In genomic region chr11:43473635-43474224, GRCm38 (mm10) we compare ENCODE assay signal across 9 mouse cellular contexts. TPM values are rescaled to one million over a fixed set of nuclear protein-coding genes. Genes with fewer than 3 reads are reported as not detected.
DNase-seq lines count a peak whose midpoint lies in the region; ATAC-seq and TF ChIP-seq lines count a peak whose summit lies in the region.
"Had no signal": no experiment of that assay in that cellular context is flagged by ENCODE, and none has a peak within 500 bp of the region (broad histone marks: within the 10 kb centered on the region; RNA-seq: fewer than 3 reads in every experiment).

No protein-coding gene starts in this region.

- no peak for TF ChIP-seq POLR2A in cerebellum, adult 2 months (IDR thresholded peaks at IDR 0.05; ENCODE audit: borderline replicate concordance, insufficient read depth, low read length)
- TF ChIP-seq POLR2A in small intestine, adult 2 months (IDR thresholded peaks at IDR 0.05; ENCODE audit: low read depth, low read length), result no peak

- no peak for DNase-seq in cerebellum, adult 2 months
- DNase-seq in cerebellum, adult 11 months, result no peak
- no peak for DNase-seq in lung, adult 18-20 months
- DNase-seq in limb, embryonic 11.5 days (ENCODE audit: low spot score), result no peak
- DNase-seq in retina, embryonic 14.5 days (ENCODE audit: low spot score), result no peak
- no peak for DNase-seq in adrenal gland, postnatal 36 days

- 43% methylated on average over 15 of the region's 15 CpGs for WGBS in cerebellum, adult 2 months
- WGBS in lung, embryonic 16.5 days, result 44% methylated on average over 15 of the region's 15 CpGs
- WGBS in limb, embryonic 11.5 days, result 56% methylated on average over 15 of the region's 15 CpGs
- WGBS in small intestine, adult 2 months, result 37% methylated on average over 15 of the region's 15 CpGs

- H3K27ac ChIP-seq in cerebellum, adult 2 months (ENCODE audit: insufficient read depth, low read length), result no peak overlapping the region
- no peak overlapping the region for H3K27ac ChIP-seq in lung, embryonic 16.5 days (ENCODE audit: low read length)
- no peak overlapping the region for H3K27ac ChIP-seq in limb, embryonic 11.5 days (replicated peaks; ENCODE audit: low read depth, low read length)
- H3K27ac ChIP-seq in small intestine, adult 2 months (ENCODE audit: insufficient read depth, low read depth, low read length), result no peak overlapping the region

- H3K36me3 ChIP-seq in lung, embryonic 16.5 days (ENCODE audit: control insufficient read depth, insufficient read depth, low read length), result no peaks in the 10 kb centered on the region
- H3K36me3 ChIP-seq in limb, embryonic 11.5 days (ENCODE audit: control insufficient read depth, insufficient read depth, low read length), result no peaks in the 10 kb centered on the region
- H3K36me3 ChIP-seq in small intestine, adult 2 months (ENCODE audit: control insufficient read depth, insufficient read depth, low read length), result no peaks in the 10 kb centered on the region

- H3K27me3 ChIP-seq in cerebellum, adult 2 months (ENCODE audit: control insufficient read depth, insufficient read depth, low read length), result no peaks in the 10 kb centered on the region; the same call in 1 of the 2 replicates
- no peaks in the 10 kb centered on the region for H3K27me3 ChIP-seq in lung, embryonic 16.5 days (ENCODE audit: control insufficient read depth, insufficient read depth, low read depth, low read length)
- no peaks in the 10 kb centered on the region for H3K27me3 ChIP-seq in limb, embryonic 11.5 days (ENCODE audit: control insufficient read depth, insufficient read depth, low read length)
- H3K27me3 ChIP-seq in small intestine, adult 2 months (ENCODE audit: control insufficient read depth, insufficient read depth, low read length), result no peaks in the 10 kb centered on the region

- no peak for TF ChIP-seq CTCF in cerebellum, adult 2 months (IDR thresholded peaks at IDR 0.05; ENCODE audit: borderline replicate concordance, insufficient read depth, low read depth, low read length)
- no peak for TF ChIP-seq CTCF in small intestine, adult 2 months (IDR thresholded peaks at IDR 0.05; ENCODE audit: extremely low read depth, insufficient read length, insufficient replicate concordance, low read depth, low read length)

- ATAC-seq in lung, embryonic 16.5 days (ENCODE audit: low read depth), result no peak; the same call in 1 of the 2 replicates
- ATAC-seq in limb, embryonic 11.5 days (ENCODE audit: insufficient number of reproducible peaks, low FRiP score, low TSS enrichment, low read depth), result no peak

- H3K9ac ChIP-seq in lung, embryonic 16.5 days (ENCODE audit: low read length), result peak overlapping the region; percentile 53
- H3K9ac ChIP-seq in limb, embryonic 11.5 days (ENCODE audit: low read length), result no peak overlapping the region

- peak overlapping the region; percentile 78 for H3K4me2 ChIP-seq in lung, embryonic 16.5 days (ENCODE audit: low read depth, low read length)
- peak overlapping the region; percentile 51 for H3K4me2 ChIP-seq in limb, embryonic 11.5 days (ENCODE audit: low read depth, severe bottlenecking)

- peak overlapping the region; percentile 45 for H3K4me3 ChIP-seq in cerebellum, adult 2 months (replicated peaks; ENCODE audit: insufficient read depth, low read depth, low read length)
- peak overlapping the region; percentile 41 for H3K4me3 ChIP-seq in lung, embryonic 16.5 days (ENCODE audit: low read length)
- peak overlapping the region; percentile 18; the same call in 1 of the 2 replicates for H3K4me3 ChIP-seq in limb, embryonic 11.5 days (ENCODE audit: low read depth, low read length)
- H3K4me3 ChIP-seq in small intestine, adult 2 months (ENCODE audit: low read depth, low read length), result peak overlapping the region; percentile 66

- H3K9me3 ChIP-seq in lung, embryonic 16.5 days (ENCODE audit: control insufficient read depth, low read length), result no peaks in the 10 kb centered on the region
- no peaks in the 10 kb centered on the region for H3K9me3 ChIP-seq in limb, embryonic 11.5 days (ENCODE audit: control insufficient read depth, low read length)

- H3K4me1 ChIP-seq in cerebellum, adult 2 months (ENCODE audit: control insufficient read depth, insufficient read depth, low read length), result no peaks in the 10 kb centered on the region
- peaks cover 14% of the 10 kb centered on the region for H3K4me1 ChIP-seq in lung, embryonic 16.5 days (replicated peaks; ENCODE audit: control insufficient read depth, insufficient read depth, low read length)
- 0 out of 2 replicates have a peak, but pooled peaks cover 3% of the 10 kb centered on the region for H3K4me1 ChIP-seq in limb, embryonic 11.5 days (ENCODE audit: control insufficient read depth, insufficient read depth, low read length)
- H3K4me1 ChIP-seq in small intestine, adult 2 months (ENCODE audit: control insufficient read depth, insufficient read depth, insufficient read length, low read length), result peaks cover 5% of the 10 kb centered on the region

RNA-seq across cellular contexts. Expression of gene C1qtnf2, which starts 0.3 kb away (rescaled TPM):
- 1.8 and 1.9 TPM in 2 replicates for polyA plus RNA-seq in cerebellum, adult 2 months (2012; rRNA removed)
- 3.4 and 4.1 TPM in 2 replicates for polyA plus RNA-seq in lung, embryonic 16.5 days (2015; fragmentation: Nextera tagmentation; extraction: Ambion mirVana)
- 0.38 and 0.93 TPM in 2 replicates for polyA plus RNA-seq in limb, embryonic 11.5 days (2014; fragmentation: Nextera tagmentation; extraction: Ambion mirVana)
- polyA plus RNA-seq in small intestine, adult 2 months (2012; rRNA removed), result 2.9 and 5.9 TPM in 2 replicates
- 10 to 100 TPM in 1 of 2 experiments, 1 to 10 TPM in 1; 4.7 to 11.3 TPM for total RNA-seq in adrenal gland, postnatal 36 days (2021)
- total RNA-seq: neutrophil, adult 5-6 weeks had no signal

RNA-seq across cellular contexts. Expression of gene Slu7, which starts 40.2 kb away (rescaled TPM):
- 27.0 and 28.5 TPM in 2 replicates for polyA plus RNA-seq in cerebellum, adult 2 months (2012; rRNA removed)
- 52.2 and 58.0 TPM in 2 replicates for polyA plus RNA-seq in lung, embryonic 16.5 days (2015; fragmentation: Nextera tagmentation; extraction: Ambion mirVana)
- polyA plus RNA-seq in limb, embryonic 11.5 days (2014; fragmentation: Nextera tagmentation; extraction: Ambion mirVana), result 56.8 and 57.4 TPM in 2 replicates
- polyA plus RNA-seq in small intestine, adult 2 months (2012; rRNA removed), result 0.71 and 2.3 TPM in 2 replicates
- 10 to 100 TPM; 42.7 to 43.1 TPM for total RNA-seq in adrenal gland, postnatal 36 days (2021)

RNA-seq across cellular contexts. Expression of gene Pttg1, which starts 47.7 kb away (rescaled TPM):
- 102 and 103 TPM in 2 replicates for polyA plus RNA-seq in cerebellum, adult 2 months (2012; rRNA removed)
- 91.5 and 98.6 TPM in 2 replicates for polyA plus RNA-seq in lung, embryonic 16.5 days (2015; fragmentation: Nextera tagmentation; extraction: Ambion mirVana)
- 94.3 and 100 TPM in 2 replicates for polyA plus RNA-seq in limb, embryonic 11.5 days (2014; fragmentation: Nextera tagmentation; extraction: Ambion mirVana)
- polyA plus RNA-seq in small intestine, adult 2 months (2012; rRNA removed), result 6.7 and 7.5 TPM in 2 replicates
- 10 to 100 TPM; 38.6 to 47.6 TPM for total RNA-seq in adrenal gland, postnatal 36 days (2021)

RNA-seq across cellular contexts. Expression of gene Ccnjl, which starts 54.9 kb away (rescaled TPM):
- 8.4 and 10.5 TPM in 2 replicates for polyA plus RNA-seq in cerebellum, adult 2 months (2012; rRNA removed)
- 19.6 and 20.0 TPM in 2 replicates for polyA plus RNA-seq in lung, embryonic 16.5 days (2015; fragmentation: Nextera tagmentation; extraction: Ambion mirVana)
- 33.8 and 34.2 TPM in 2 replicates for polyA plus RNA-seq in limb, embryonic 11.5 days (2014; fragmentation: Nextera tagmentation; extraction: Ambion mirVana)
- polyA plus RNA-seq in small intestine, adult 2 months (2012; rRNA removed), result 7.1 and 7.9 TPM in 2 replicates
- total RNA-seq in adrenal gland, postnatal 36 days (2021), result 1 to 10 TPM; 2.1 TPM
- total RNA-seq: neutrophil, adult 5-6 weeks had no signal

Comparison
In these comparisons a context has a peak if more than half of its experiments do, and no peak if none do; other contexts are left out.
1. RNA of gene Pttg1, which starts 47.7 kb away (polyA plus RNA-seq): 102 to 103 TPM in cerebellum, adult 2 months, 94.3 to 100 TPM in limb, embryonic 11.5 days and 91.5 to 98.6 TPM in lung, embryonic 16.5 days; 6.7 to 7.5 TPM in small intestine, adult 2 months; every median in the first group is over 10 times any median in the second.
2. Peak in every context shown above with its lines, with median percentiles within 50 percentile points of each other: H3K4me3 ChIP-seq.